Mouse (Mus musculus) ES-Bruce4 (cell line): ENCODE measurements around the gene Crmp1. TPM values are rescaled to one million over a fixed set of nuclear protein-coding genes. Genes with fewer than 3 reads are reported as not detected.
A peak's percentile ranks its signal among the peaks of the same experiment; 100 is the strongest.

ENCODE experiments used
- H3K27ac ChIP-seq: 2 replicates; pipeline ENCODE4 v1.5.1; 2012; ENCODE audit warnings: low read length, inconsistent platforms; ENCODE audit not compliant: insufficient read depth
- H3K27me3 ChIP-seq: 2 replicates; pipeline ENCODE4 v1.6.1; 2012; ENCODE audit warnings: mild to moderate bottlenecking, low read length, inconsistent platforms; ENCODE audit not compliant: control insufficient read depth, poor library complexity, insufficient read depth, severe bottlenecking
- H3K36me3 ChIP-seq: 2 replicates; pipeline ENCODE4 v1.6.1; 2012; ENCODE audit warnings: inconsistent platforms, mild to moderate bottlenecking, low read length, moderate library complexity; ENCODE audit not compliant: control insufficient read depth, poor library complexity, insufficient read depth, severe bottlenecking
- H3K4me1 ChIP-seq: one replicate; pipeline ENCODE4 v1.8.1; 2011; ENCODE audit warnings: low read length; ENCODE audit not compliant: control insufficient read depth, insufficient read depth
- H3K4me3 ChIP-seq: 2 replicates; pipeline ENCODE4 v1.5.1; 2011; ENCODE audit warnings: low read depth, mild to moderate bottlenecking, low read length
- H3K9ac ChIP-seq: 2 replicates; pipeline ENCODE4 v1.6.1; 2012; ENCODE audit warnings: low read depth, mild to moderate bottlenecking, inconsistent platforms; ENCODE audit not compliant: poor library complexity, severe bottlenecking
- H3K9me3 ChIP-seq: replicated peaks from 2 replicates; pipeline ENCODE4 v1.6.1; 2012; ENCODE audit warnings: mild to moderate bottlenecking, low read length, inconsistent platforms; ENCODE audit not compliant: control insufficient read depth, poor library complexity, insufficient read depth, severe bottlenecking
- CTCF ChIP-seq: IDR thresholded peaks from one replicate; pipeline ENCODE4 v1.8.1; 2011; ENCODE audit warnings: low read depth, low read length
- EP300 ChIP-seq: IDR thresholded peaks from 2 replicates; pipeline ENCODE4 v1.6.1; 2011; ENCODE audit warnings: low read depth, low read length; ENCODE audit not compliant: insufficient read depth
- POLR2A ChIP-seq: IDR thresholded peaks from one replicate; pipeline ENCODE4 v1.8.1; 2011; ENCODE audit warnings: low read length; ENCODE audit not compliant: insufficient read depth
- polyA plus RNA-seq: library from polyadenylated mRNA; stranded (reverse); fragments of >200 nt; gene quantifications from 2 replicates; pipeline ENCODE4 v1.2.4, GENCODE M21; 2011; ENCODE audit warnings: low read depth; ENCODE audit not compliant: missing spikeins, insufficient read depth, insufficient read length

Gene Crmp1
- polyA plus RNA-seq, 1 experiment: 17.4 TPM

DNA sequence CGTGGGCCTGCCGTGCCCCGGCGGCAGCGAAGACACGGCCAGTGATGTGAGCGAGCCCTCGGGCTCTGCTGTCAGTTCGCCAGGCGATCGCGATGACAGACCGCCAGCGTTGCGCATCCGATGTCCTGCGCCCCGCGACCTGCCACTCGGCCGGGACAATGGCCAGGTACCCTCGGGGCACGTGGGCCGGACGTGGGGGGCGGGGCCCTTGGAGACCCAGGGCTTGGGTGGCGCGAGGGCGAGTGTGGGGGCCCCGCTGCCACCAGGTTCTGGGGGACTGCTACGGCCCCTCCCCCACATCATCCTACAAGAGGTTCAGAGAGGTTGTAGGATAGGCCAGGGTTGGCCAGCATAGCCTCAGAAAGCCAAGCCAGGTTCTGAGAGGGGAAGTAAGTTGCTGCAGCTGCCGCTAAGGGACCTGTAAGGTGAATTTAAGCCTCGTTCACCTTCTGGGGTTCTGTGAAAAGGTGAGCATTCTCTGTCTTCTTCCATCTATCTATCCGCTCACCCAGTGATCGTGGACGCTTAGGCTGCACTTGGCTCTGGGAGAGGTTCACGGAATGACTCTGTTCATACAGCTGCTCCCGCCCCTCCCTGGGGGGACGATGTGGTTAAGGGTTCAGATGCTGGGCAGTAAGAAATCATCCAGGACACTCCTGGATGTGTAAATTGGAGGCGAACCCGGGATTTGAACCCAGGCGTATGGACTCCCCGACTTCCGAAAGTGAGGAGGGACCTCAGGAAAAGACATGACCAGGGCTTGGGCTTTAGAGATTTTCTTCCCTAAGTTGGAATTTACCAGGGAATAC, 824 bp downstream of the Crmp1 start:
- TF ChIP-seq POLR2A: no peak
- no peaks in the 10 kb centered on the region for H3K9me3 ChIP-seq
- peak overlapping the region; percentile 33 for H3K9ac ChIP-seq
- H3K36me3 ChIP-seq: no peaks in the 10 kb centered on the region
- no peak overlapping the region for H3K27ac ChIP-seq
- peaks cover 5% of the 10 kb centered on the region for H3K4me1 ChIP-seq
- no peaks in the 10 kb centered on the region for H3K27me3 ChIP-seq
- peak overlapping the region; percentile 68 for H3K4me3 ChIP-seq

GRCm38 (mm10) chr5:37243169-37243886, 1.6 kb downstream of the Crmp1 start:
- no peaks in the 10 kb centered on the region for H3K36me3 ChIP-seq
- H3K9me3 ChIP-seq: no peaks in the 10 kb centered on the region
- no peak overlapping the region for H3K27ac ChIP-seq
- H3K4me1 ChIP-seq: peaks cover 5% of the 10 kb centered on the region
- no peak overlapping the region for H3K9ac ChIP-seq
- no peaks in the 10 kb centered on the region for H3K27me3 ChIP-seq
- TF ChIP-seq CTCF: no peak
- TF ChIP-seq POLR2A: no peak
- TF ChIP-seq EP300: 0 out of 2 replicates have a peak, but pooled peaks have one; percentile 32
- no peak overlapping the region for H3K4me3 ChIP-seq

GRCm38 (mm10) chr5:37244161-37244560, 2.4 kb downstream of the Crmp1 start:
- Histone ChIP-seq H3K4me1 (peaks cover 5% of the 10 kb centered on the region), H3K36me3 (no peaks in the 10 kb centered on the region), H3K4me3 (peak overlapping the region; percentile 40), H3K9ac (peak overlapping the region; percentile 67; the same call in 1 of the 2 replicates), H3K27ac (no peak overlapping the region), H3K9me3 (no peaks in the 10 kb centered on the region), H3K27me3 (no peaks in the 10 kb centered on the region)
- TF ChIP-seq CTCF (no peak), EP300 (no peak), POLR2A (no peak)

- Histone ChIP-seq H3K27me3 (no peaks in the 10 kb centered on the region), H3K9me3 (no peaks in the 10 kb centered on the region), H3K9ac (peak overlapping the region; percentile 67), H3K4me3 (peak overlapping the region; percentile 71), H3K27ac (peak overlapping the region; percentile 18; the same call in 1 of the 2 replicates), H3K4me1 (peaks cover 7% of the 10 kb centered on the region), H3K36me3 (no peaks in the 10 kb centered on the region)
- TF ChIP-seq POLR2A (no peak), CTCF (no peak), EP300 (no peak)
These were observed 3.0 kb downstream of the Crmp1 start for GRCm38 (mm10) chr5:37244666-37245242.

- Histone ChIP-seq H3K9ac (peak overlapping the region; percentile 67), H3K36me3 (no peaks in the 10 kb centered on the region), H3K4me1 (peaks cover 5% of the 10 kb centered on the region), H3K27me3 (no peaks in the 10 kb centered on the region), H3K27ac (peak overlapping the region; percentile 67), H3K9me3 (no peaks in the 10 kb centered on the region), H3K4me3 (peak overlapping the region; percentile 71)
- TF ChIP-seq CTCF: no peak
- 0 out of 2 replicates have a peak, but pooled peaks have one; percentile 5 for TF ChIP-seq EP300
- no peak for TF ChIP-seq POLR2A
These were observed 3.9 kb downstream of the Crmp1 start for GRCm38 (mm10) chr5:37245651-37246050.
